Mouse (Mus musculus): ENCODE data around the gene Bmper.

DNA sequence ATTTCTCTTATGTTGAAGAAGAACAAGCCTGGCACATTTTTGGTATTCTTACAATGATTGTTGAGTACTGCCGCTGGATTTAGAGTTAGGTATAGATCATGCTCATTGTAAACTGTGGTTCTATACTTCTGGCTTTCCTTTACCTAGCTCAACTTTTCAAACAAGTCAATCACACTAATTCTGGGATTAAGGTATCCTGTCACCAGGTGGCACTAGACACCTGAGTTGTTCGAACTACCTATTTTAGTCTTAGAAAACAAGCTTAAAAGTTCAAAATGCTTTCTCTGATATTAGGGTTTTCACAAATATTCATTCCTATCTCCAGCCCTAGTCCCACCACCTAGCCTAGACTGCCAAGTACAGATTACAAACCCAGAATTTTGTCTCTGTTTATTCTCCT lies 196.2 kb downstream of the Bmper start:
- TF ChIP-seq CTCF (IDR thresholded peaks at IDR 0.05; ENCODE audit: low read depth, low read length), result no peak
- no peak for TF ChIP-seq POLR2AphosphoS5 (IDR thresholded peaks at IDR 0.05; ENCODE audit: insufficient replicate concordance, low read depth, low read length)
- TF ChIP-seq GATA2 (IDR thresholded peaks at IDR 0.05; ENCODE audit: borderline replicate concordance, low read depth, low read length), result no peak
- no peak for TF ChIP-seq GATA1 (IDR thresholded peaks at IDR 0.05; ENCODE audit: borderline replicate concordance, low read length)
- no peak for TF ChIP-seq TAL1 (conservative IDR thresholded peaks at IDR 0.05; ENCODE audit: low read depth, low read length)
